Mouse (Mus musculus): ENCODE measurements around the gene Prlhr. TPM values are rescaled to one million over a fixed set of nuclear protein-coding genes. Genes with fewer than 3 reads are reported as not detected.
A peak's percentile ranks its signal among the peaks of the same experiment; 100 is the strongest.

Gene Prlhr
- polyA plus RNA-seq (2015; fragmentation: Nextera tagmentation; extraction: Ambion mirVana) = 0.09 TPM in 1 of 2 replicates, not detected in the other

DNA sequence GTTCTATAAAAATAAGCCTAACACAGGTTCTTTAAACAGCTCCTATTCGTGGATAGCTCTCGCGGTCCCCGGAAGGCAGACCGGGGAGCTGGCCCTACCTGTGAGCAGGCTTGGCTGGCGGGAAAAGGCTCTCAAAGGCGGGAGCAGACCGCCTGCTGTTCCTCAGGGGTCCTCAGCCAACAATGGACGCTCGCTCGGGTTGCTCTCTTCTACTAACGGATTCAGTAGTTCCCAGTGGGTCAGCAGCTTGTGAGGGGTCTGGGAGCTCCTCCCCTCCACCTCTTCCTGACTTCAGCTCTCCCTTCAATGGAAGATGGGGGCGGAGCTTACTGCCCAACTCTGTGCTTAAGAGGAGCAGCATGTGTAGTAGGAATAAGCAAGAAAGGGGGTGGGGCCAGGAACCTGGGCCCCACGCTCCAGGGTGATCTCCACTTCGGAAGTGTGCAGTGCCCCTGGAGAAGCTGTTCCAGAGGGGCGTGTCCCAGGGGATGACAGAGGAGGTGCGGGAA, at the start of gene Prlhr:
Gene Prlhr, minus strand, starts transcription at position 51 of the 509 bp plus-strand sequence.
- Histone ChIP-seq H3K4me3 (replicated peaks) (peak within 1 kb of the TSS; percentile 41), H3K27ac (no peak within 1 kb of the TSS), H3K4me1 (replicated peaks) (peaks cover 38% of the 10 kb centered on the region), H3K9ac (replicated peaks) (peak within 1 kb of the TSS; percentile 49; the same call in 1 of the 2 replicates), H3K9me3 (no peaks in the 10 kb centered on the region), H3K36me3 (no peaks in the 10 kb centered on the region), H3K27me3 (peaks cover 64% of the 10 kb centered on the region), H3K4me2 (replicated peaks) (peak within 1 kb of the TSS; percentile 66)
- 2% methylated on average over 17 of the region's 17 CpGs for WGBS
- peak; percentile 31; the same call in 1 of the 2 replicates for ATAC-seq

GRCm38 (mm10) chr19:60515064-60515463, 47.0 kb upstream of the Prlhr start:
- Histone ChIP-seq H3K4me2 (replicated peaks) (no peak overlapping the region), H3K27me3 (no peaks in the 10 kb centered on the region), H3K4me1 (replicated peaks) (no peaks in the 10 kb centered on the region), H3K36me3 (no peaks in the 10 kb centered on the region), H3K9me3 (no peaks in the 10 kb centered on the region), H3K9ac (replicated peaks) (no peak overlapping the region), H3K27ac (no peak overlapping the region), H3K4me3 (replicated peaks) (no peak overlapping the region)
- no peak for ATAC-seq
- WGBS = 90% methylated on average over 2 of the region's 2 CpGs

DNA sequence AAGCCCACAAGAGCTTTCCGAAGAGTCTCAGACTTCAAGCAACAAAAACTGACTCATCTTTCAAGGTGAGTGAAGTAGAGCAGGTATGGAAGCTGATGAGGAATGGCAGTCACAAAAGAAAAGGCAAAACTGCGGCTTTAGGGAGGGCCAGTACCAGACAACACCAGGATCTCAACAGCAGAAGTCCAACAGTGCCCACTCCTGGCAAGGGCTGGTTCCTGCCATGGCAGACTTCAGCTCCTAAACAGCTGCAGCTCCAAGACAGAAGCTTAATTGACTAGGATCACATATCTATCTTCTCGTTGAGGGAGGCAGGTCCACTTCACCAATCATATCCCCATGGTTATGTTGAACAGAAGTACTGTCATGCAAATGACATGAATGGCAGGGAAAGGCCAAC, 45.3 kb upstream of the Prlhr start:
- no peak overlapping the region for H3K9ac ChIP-seq (replicated peaks)
- ATAC-seq = no peak
- H3K36me3 ChIP-seq = no peaks in the 10 kb centered on the region
- no peak overlapping the region for H3K27ac ChIP-seq
- WGBS = 52% methylated on average over 3 of the region's 3 CpGs
- no peak overlapping the region for H3K4me3 ChIP-seq (replicated peaks)
- peaks cover 6% of the 10 kb centered on the region for H3K4me1 ChIP-seq (replicated peaks)
- no peaks in the 10 kb centered on the region for H3K27me3 ChIP-seq
- no peaks in the 10 kb centered on the region for H3K9me3 ChIP-seq
- H3K4me2 ChIP-seq (replicated peaks) = no peak overlapping the region

GRCm38 (mm10) chr19:60500209-60500608, 32.1 kb upstream of the Prlhr start:
- no peak for ATAC-seq
- Histone ChIP-seq H3K9me3 (no peaks in the 10 kb centered on the region), H3K4me2 (replicated peaks) (no peak overlapping the region), H3K4me1 (replicated peaks) (no peaks in the 10 kb centered on the region), H3K36me3 (no peaks in the 10 kb centered on the region), H3K27ac (no peak overlapping the region), H3K4me3 (replicated peaks) (no peak overlapping the region), H3K9ac (replicated peaks) (no peak overlapping the region), H3K27me3 (no peaks in the 10 kb centered on the region)

- peaks cover 6% of the 10 kb centered on the region for H3K4me1 ChIP-seq (replicated peaks)
- H3K4me2 ChIP-seq (replicated peaks) = no peak overlapping the region
- H3K4me3 ChIP-seq (replicated peaks) = no peak overlapping the region
- H3K9ac ChIP-seq (replicated peaks) = no peak overlapping the region
- no peaks in the 10 kb centered on the region for H3K9me3 ChIP-seq
- no peaks in the 10 kb centered on the region for H3K27me3 ChIP-seq
- WGBS = 67% methylated on average over 4 of the region's 4 CpGs
- no peaks in the 10 kb centered on the region for H3K36me3 ChIP-seq
- no peak for ATAC-seq
- H3K27ac ChIP-seq = no peak overlapping the region
Observed at GRCm38 (mm10) chr19:60497171-60497570, 29.1 kb upstream of the Prlhr start.

DNA sequence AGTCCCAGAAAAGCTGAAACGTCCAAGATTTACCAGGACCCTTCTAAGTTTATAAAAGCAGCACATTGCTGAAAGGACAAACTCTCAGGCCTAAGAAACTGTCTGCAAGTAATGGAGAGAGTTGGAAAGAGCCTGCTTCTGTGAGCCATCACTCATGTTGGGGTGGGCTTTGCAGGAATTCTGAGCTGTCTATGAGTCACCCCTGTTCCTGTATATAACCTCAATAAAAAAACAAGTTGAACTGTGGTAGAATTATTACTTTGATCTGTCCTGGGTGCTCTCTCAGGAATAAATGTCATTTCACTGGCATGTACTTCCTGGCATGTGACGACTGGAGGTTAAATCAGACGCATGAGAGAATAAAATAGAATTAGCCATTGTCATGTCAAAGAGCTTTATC, 27.7 kb upstream of the Prlhr start:
- H3K9me3 ChIP-seq = no peaks in the 10 kb centered on the region
- H3K27me3 ChIP-seq = no peaks in the 10 kb centered on the region
- H3K27ac ChIP-seq = no peak overlapping the region
- no peak overlapping the region for H3K4me3 ChIP-seq (replicated peaks)
- H3K9ac ChIP-seq (replicated peaks) = no peak overlapping the region
- H3K4me1 ChIP-seq (replicated peaks) = peaks cover 6% of the 10 kb centered on the region
- no peak overlapping the region for H3K4me2 ChIP-seq (replicated peaks)
- no peak for ATAC-seq
- H3K36me3 ChIP-seq = no peaks in the 10 kb centered on the region
- 64% methylated on average over 3 of the region's 3 CpGs for WGBS

- no peak for ATAC-seq
- Histone ChIP-seq H3K4me2 (replicated peaks) (no peak overlapping the region), H3K9me3 (no peaks in the 10 kb centered on the region), H3K9ac (replicated peaks) (no peak overlapping the region), H3K4me3 (replicated peaks) (no peak overlapping the region), H3K27me3 (no peaks in the 10 kb centered on the region), H3K36me3 (no peaks in the 10 kb centered on the region), H3K27ac (no peak overlapping the region), H3K4me1 (replicated peaks) (peaks cover 6% of the 10 kb centered on the region)
- WGBS = 100% methylated on average over 1 of the region's 1 CpGs
Observed at GRCm38 (mm10) chr19:60489566-60489965, 21.5 kb upstream of the Prlhr start.

GRCm38 (mm10) chr19:60485261-60485660, 17.2 kb upstream of the Prlhr start:
- Histone ChIP-seq H3K9me3 (no peaks in the 10 kb centered on the region), H3K36me3 (no peaks in the 10 kb centered on the region), H3K9ac (replicated peaks) (no peak overlapping the region), H3K4me3 (replicated peaks) (no peak overlapping the region), H3K4me2 (replicated peaks) (no peak overlapping the region), H3K4me1 (replicated peaks) (no peaks in the 10 kb centered on the region), H3K27ac (no peak overlapping the region), H3K27me3 (no peaks in the 10 kb centered on the region)
- ATAC-seq = no peak

DNA sequence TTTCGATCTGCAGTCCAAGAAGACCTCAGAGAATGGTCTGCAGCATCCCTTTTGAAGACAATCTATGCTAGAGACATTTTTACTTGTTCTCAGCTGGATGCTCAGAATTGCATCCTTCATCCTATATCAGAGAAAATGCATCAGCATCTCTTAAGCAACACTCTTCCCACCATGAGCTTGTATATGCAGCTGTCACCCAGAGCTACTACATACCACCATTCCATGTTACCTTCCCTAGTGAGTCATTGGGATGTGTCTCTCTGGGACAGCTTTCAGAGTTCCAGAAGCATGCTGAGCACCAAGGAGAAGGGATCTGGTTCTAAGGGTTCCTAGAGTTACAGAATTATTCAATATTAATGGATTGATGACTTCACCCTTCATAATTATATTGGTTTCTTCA, 10.8 kb upstream of the Prlhr start:
- no peaks in the 10 kb centered on the region for H3K9me3 ChIP-seq
- H3K4me3 ChIP-seq (replicated peaks) = no peak overlapping the region
- H3K27ac ChIP-seq = no peak overlapping the region
- H3K9ac ChIP-seq (replicated peaks) = no peak overlapping the region
- H3K36me3 ChIP-seq = no peaks in the 10 kb centered on the region
- 62% methylated on average over 1 of the region's 1 CpGs for WGBS
- no peaks in the 10 kb centered on the region for H3K27me3 ChIP-seq
- H3K4me2 ChIP-seq (replicated peaks) = no peak overlapping the region
- H3K4me1 ChIP-seq (replicated peaks) = no peaks in the 10 kb centered on the region
- no peak for ATAC-seq

GRCm38 (mm10) chr19:60477788-60478187, 9.7 kb upstream of the Prlhr start:
- Histone ChIP-seq H3K36me3 (no peaks in the 10 kb centered on the region), H3K9me3 (no peaks in the 10 kb centered on the region), H3K27ac (no peak overlapping the region), H3K27me3 (no peaks in the 10 kb centered on the region), H3K4me2 (replicated peaks) (no peak overlapping the region), H3K4me1 (replicated peaks) (no peaks in the 10 kb centered on the region), H3K4me3 (replicated peaks) (no peak overlapping the region), H3K9ac (replicated peaks) (no peak overlapping the region)
- ATAC-seq = no peak
- WGBS = 53% methylated on average over 2 of the region's 2 CpGs

GRCm38 (mm10) chr19:60468846-60469245, 742 bp upstream of the Prlhr start:
- Histone ChIP-seq H3K4me2 (replicated peaks) (peak overlapping the region; percentile 66), H3K36me3 (no peaks in the 10 kb centered on the region), H3K27me3 (peaks cover 64% of the 10 kb centered on the region), H3K9me3 (no peaks in the 10 kb centered on the region), H3K27ac (no peak overlapping the region), H3K4me3 (replicated peaks) (peak overlapping the region; percentile 41), H3K9ac (replicated peaks) (no peak overlapping the region), H3K4me1 (replicated peaks) (peaks cover 33% of the 10 kb centered on the region)
- no peak for ATAC-seq
- 2% methylated on average over 10 of the region's 10 CpGs for WGBS

- 12% methylated on average over 31 of the region's 31 CpGs for WGBS
- peaks cover 40% of the 10 kb centered on the region for H3K4me1 ChIP-seq (replicated peaks)
- H3K27me3 ChIP-seq = peaks cover 66% of the 10 kb centered on the region
- H3K4me3 ChIP-seq (replicated peaks) = peak overlapping the region; percentile 41
- peak; percentile 53 for ATAC-seq
- H3K27ac ChIP-seq = no peak overlapping the region
- H3K36me3 ChIP-seq = no peaks in the 10 kb centered on the region
- H3K4me2 ChIP-seq (replicated peaks) = peak overlapping the region; percentile 66
- no peaks in the 10 kb centered on the region for H3K9me3 ChIP-seq
- peak overlapping the region; percentile 49; the same call in 1 of the 2 replicates for H3K9ac ChIP-seq (replicated peaks)
Observed at GRCm38 (mm10) chr19:60467588-60468007, 506 bp downstream of the Prlhr start.

DNA sequence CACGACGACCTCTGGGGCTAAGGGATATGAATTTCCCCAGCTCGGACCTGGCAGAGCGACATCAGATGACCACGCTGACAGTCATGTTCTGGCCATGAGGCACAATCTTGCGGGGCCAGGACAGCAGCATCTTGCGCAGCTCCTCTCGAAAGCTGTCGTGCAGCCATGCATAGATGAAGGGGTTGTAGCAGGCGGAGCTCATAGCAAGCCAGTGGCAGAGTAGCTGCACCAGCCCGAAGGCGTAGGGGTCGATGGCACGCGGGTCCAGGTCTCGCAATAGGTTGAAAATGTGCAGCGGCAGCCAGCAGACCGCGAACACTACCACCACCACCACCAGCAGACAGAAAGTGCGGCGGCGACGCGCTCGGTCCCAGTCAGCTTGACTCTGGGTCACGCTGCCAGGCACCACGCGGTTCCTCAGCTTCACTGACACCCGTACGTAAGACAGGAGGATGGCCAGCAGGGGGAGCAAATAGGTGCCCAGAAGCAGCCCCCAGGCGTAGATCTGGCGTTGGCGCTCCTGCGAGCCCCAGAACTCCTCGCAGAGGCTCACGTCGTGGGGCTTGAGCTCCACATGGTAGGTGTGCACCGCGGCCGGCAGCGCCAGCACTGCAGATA, 1.0 kb downstream of the Prlhr start:
- Histone ChIP-seq H3K27me3 (peaks cover 70% of the 10 kb centered on the region), H3K4me2 (replicated peaks) (peak overlapping the region; percentile 66), H3K9me3 (no peaks in the 10 kb centered on the region), H3K36me3 (no peaks in the 10 kb centered on the region), H3K9ac (replicated peaks) (peak overlapping the region; percentile 49; the same call in 1 of the 2 replicates), H3K27ac (no peak overlapping the region), H3K4me3 (replicated peaks) (peak overlapping the region; percentile 41), H3K4me1 (replicated peaks) (peaks cover 40% of the 10 kb centered on the region)
- ATAC-seq = peak; percentile 91
- 2% methylated on average over 41 of the region's 41 CpGs for WGBS
